Mouse (Mus musculus) lung, adult 2 months (tissue): ENCODE data around the gene Dgcr6.

Source experiments
- CTCF ChIP-seq: fragments of 200-500 bp; IDR thresholded peaks from 2 replicates; pipeline ENCODE4 v1.5.1; 2011; ENCODE audit warnings: mild to moderate bottlenecking, low read length, control low read depth; ENCODE audit not compliant: insufficient read depth
- POLR2A ChIP-seq: fragments of 200-500 bp; IDR thresholded peaks from 2 replicates; pipeline ENCODE4 v1.6.1; 2011; ENCODE audit warnings: low read depth, mild to moderate bottlenecking, control low read depth, low read length, borderline replicate concordance; ENCODE audit errors: extremely low read depth

DNA sequence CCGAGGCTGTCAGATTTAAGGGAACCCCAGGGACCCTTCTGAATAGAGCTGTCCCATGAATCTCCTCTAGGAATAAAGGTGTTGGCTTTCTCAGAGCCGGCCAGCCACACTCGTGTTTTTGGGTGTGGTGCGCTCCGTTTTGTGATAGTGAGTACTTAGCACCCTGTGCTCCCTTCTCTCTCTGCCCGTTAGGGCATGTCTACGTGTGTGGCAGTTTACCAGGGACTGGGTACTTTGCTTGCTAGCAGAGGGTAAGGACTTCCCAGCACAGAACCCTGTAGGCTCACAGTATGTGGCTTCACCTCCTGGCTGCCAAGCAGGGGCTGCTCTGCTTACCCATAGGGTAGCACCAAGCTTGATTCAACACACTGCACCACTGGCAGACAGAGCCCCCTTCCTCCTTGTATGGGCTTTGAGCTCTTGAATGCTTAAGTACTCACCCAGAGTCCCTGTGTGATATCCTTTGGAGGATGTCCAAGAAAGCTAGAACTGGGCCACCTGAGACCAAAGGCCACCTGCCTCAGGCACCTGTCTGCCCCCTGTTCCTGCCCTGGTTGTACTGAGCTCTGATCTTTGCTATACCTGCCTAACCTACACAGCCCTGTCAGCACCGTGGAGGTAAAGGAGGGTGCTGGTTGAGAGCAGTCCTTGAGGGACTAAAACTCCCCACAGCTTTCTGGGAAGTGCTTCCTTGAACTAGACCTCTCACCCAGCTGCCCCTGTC lies 16.2 kb downstream of the Dgcr6 start:
- TF ChIP-seq POLR2A (no peak), CTCF (no peak)
